Mouse (Mus musculus): ENCODE measurements at regions not wholly inside any gene's neighbourhood (a gene's known extent, or its start where the extent isn't known, plus 50 kb on each side); places are given as distances from the start of the nearest gene placed in this dataset.

GRCm38 (mm10) chr6:35608336-35608735 lies 68.6 kb upstream of the Mtpn start:
- DNase-seq (ENCODE audit: low spot score) = no peak

GRCm38 (mm10) chr6:35605100-35605499 lies 65.4 kb upstream of the Mtpn start:
- DNase-seq (ENCODE audit: low spot score) = no peak

GRCm38 (mm10) chr6:35601373-35601772 lies 61.7 kb upstream of the Mtpn start:
- DNase-seq (ENCODE audit: low spot score) = no peak

- DNase-seq (ENCODE audit: low spot score) = no peak
Measured at GRCm38 (mm10) chr6:35599841-35600240, 60.2 kb upstream of the Mtpn start.

- DNase-seq (ENCODE audit: low spot score) = no peak
Measured at GRCm38 (mm10) chr6:35598406-35599185, 58.9 kb upstream of the Mtpn start.

GRCm38 (mm10) chr6:35595012-35595411 lies 55.3 kb upstream of the Mtpn start:
- no peak for DNase-seq (ENCODE audit: low spot score)

GRCm38 (mm10) chr6:35592234-35592633 lies 52.5 kb upstream of the Mtpn start:
- DNase-seq (ENCODE audit: low spot score) = no peak
